Mouse (Mus musculus): Measurements from ENCODE around the gene Bod1l. TPM values are rescaled to one million over a fixed set of nuclear protein-coding genes. Genes with fewer than 3 reads are reported as not detected.

Gene Bod1l
- total RNA-seq, 2 experiments from 2014 or later = 35.8 to 37.5 TPM

- no peak for DNase-seq (ENCODE audit: low spot score in 2 of 2)
Observed at GRCm38 (mm10) chr5:41804643-41805042, 39.5 kb downstream of the Bod1l start.

- DNase-seq (ENCODE audit: low spot score in 2 of 2) = no peak
Observed at GRCm38 (mm10) chr5:41801622-41802021, 42.5 kb downstream of the Bod1l start.

GRCm38 (mm10) chr5:41794434-41794833 is 49.7 kb downstream of the Bod1l start:
- no peak for DNase-seq (ENCODE audit: low spot score in 2 of 2)

GRCm38 (mm10) chr5:41790517-41790916 is 53.6 kb downstream of the Bod1l start:
- no peak for DNase-seq (ENCODE audit: low spot score in 2 of 2)

GRCm38 (mm10) chr5:41788877-41789276 is 55.2 kb downstream of the Bod1l start:
- DNase-seq (ENCODE audit: low spot score in 2 of 2) = no peak

- no peak for DNase-seq (ENCODE audit: low spot score in 2 of 2)
Observed at GRCm38 (mm10) chr5:41781890-41782289, 62.2 kb downstream of the Bod1l start.

GRCm38 (mm10) chr5:41780026-41780425 is 64.1 kb downstream of the Bod1l start:
- no peak for DNase-seq (ENCODE audit: low spot score in 2 of 2)

- no peak for DNase-seq (ENCODE audit: low spot score in 2 of 2)
Observed at GRCm38 (mm10) chr5:41775728-41776127, 68.4 kb downstream of the Bod1l start.

GRCm38 (mm10) chr5:41775273-41775672 is 68.8 kb downstream of the Bod1l start:
- DNase-seq (ENCODE audit: low spot score in 2 of 2) = no peak

GRCm38 (mm10) chr5:41768382-41769040 is 75.6 kb downstream of the Bod1l start:
- peak; percentile 83 to 93 for DNase-seq (ENCODE audit: low spot score in 2 of 2)

- DNase-seq (ENCODE audit: low spot score in 2 of 2) = no peak
Observed at GRCm38 (mm10) chr5:41767296-41768200, 76.6 kb downstream of the Bod1l start.

- DNase-seq (ENCODE audit: low spot score in 2 of 2) = no peak
Observed at GRCm38 (mm10) chr5:41766406-41767010, 77.6 kb downstream of the Bod1l start.

- no peak for DNase-seq (ENCODE audit: low spot score in 2 of 2)
Observed at GRCm38 (mm10) chr5:41765626-41766405, 78.3 kb downstream of the Bod1l start.

GRCm38 (mm10) chr5:41763731-41764721 is 80.1 kb downstream of the Bod1l start, which contains the start of gene Nkx3-2:
TSS of gene Nkx3-2 (minus strand) at chr5:41764501.
- DNase-seq (ENCODE audit: low spot score in 2 of 2) = no peak

- DNase-seq (ENCODE audit: low spot score in 2 of 2) = no peak
Observed at GRCm38 (mm10) chr5:41762947-41763730, 81.0 kb downstream of the Bod1l start.

- DNase-seq (ENCODE audit: low spot score in 2 of 2) = no peak
Observed at GRCm38 (mm10) chr5:41762141-41762946, 81.8 kb downstream of the Bod1l start.

- DNase-seq (ENCODE audit: low spot score in 2 of 2) = no peak
Observed at GRCm38 (mm10) chr5:41761509-41762140, 82.5 kb downstream of the Bod1l start.
